Mouse (Mus musculus) gastrocnemius, adult 8-10 months (tissue): Measurements from ENCODE around the gene Nppc. TPM values are rescaled to one million over a fixed set of nuclear protein-coding genes. Genes with fewer than 3 reads are reported as not detected.

Experiments used
- DNase-seq, 2 experiments: peaks; one replicate each; pipeline ENCODE4 v3.0.0; 2022; ENCODE audit warnings: low spot score in 2 of 2
- total RNA-seq, 4 experiments: library from RNA; stranded (reverse); gene quantifications; 2 replicates each; pipeline ENCODE4 v1.2.4; 2022

Nppc gene
- total RNA-seq, result under 1 TPM; 0.38 to 0.92 (median 0.48) TPM

DNA sequence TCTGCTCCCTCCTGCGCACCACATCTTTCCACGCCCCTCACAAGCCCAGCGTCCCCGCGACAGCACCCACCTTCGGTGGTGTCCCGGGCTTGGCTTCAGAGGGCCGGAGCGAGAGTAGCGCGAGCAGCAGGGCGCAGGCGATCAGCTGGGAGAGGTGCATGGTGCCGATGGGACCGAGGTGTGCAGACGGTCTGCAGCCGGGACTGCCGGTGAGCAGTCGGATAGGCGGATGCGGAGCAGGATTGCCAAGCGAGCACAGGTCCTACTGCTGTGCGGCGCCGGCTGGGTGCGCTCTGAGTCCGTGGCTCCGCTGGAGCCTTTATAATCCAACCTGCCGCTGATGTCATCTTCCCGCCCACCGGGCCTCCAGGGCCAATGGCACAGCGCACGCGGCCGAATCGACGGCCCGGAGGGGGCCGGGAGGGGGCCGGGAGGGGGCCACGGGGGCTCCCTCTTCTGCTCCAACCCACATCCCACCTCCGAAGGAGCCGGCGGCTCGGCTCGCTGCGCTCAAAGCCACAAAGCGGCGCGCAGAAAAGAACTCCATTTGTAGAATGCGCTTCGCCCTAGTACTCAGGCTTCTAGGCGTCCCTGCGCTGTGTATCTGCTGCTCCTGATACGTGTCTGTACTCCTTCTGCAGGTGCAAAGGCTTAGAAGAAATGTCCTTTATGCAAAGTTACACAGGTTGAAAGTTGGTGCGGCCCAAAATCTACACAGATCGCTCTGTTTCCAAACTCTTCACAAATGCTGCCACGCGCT is at the start of gene Nppc:
Gene Nppc (minus strand): TSS at position 293 of the 760 bp plus-strand sequence.
- peak; percentile 20 to 56 for DNase-seq

DNA sequence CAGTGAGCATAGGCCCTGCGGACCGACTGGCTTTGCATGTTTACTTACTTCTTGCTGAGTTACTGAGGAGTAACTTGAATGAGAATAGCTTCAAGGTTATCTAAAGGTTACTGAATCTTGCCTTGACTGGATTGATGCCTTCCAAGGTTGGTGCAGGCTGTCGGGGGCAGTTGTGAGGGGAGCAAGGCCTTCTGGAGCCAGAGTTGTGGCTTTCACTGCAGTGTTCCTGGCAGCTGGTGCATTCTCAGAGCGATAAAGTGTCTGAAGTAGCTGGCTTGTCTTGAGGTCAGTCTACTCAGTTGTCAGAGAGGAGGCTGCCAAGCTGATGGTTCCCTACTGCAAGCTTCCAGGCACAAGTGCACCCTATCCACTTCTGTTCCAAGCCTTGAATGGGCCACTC is 49.0 kb upstream of the Nppc start:
- peak in 1 of 2 experiments; percentile 31 for DNase-seq

DNA sequence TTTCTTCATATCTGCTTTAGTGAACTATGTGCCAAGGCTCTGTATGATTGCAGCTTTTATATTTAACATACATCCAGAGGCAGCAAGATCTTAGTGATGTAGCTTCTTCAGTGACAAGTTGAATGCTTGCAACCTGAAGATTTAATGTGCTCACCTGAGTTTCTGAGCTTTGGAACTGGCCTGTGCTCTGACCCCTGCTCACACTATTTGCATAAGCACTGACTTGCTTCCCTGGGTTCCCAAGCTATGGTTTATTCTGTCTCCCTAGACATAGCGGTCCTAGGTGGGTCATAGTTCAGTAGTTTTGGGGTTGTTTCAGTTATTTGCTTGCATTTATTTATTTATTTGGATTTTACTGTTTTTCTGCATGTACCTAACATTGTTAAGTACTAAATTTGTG is 47.8 kb upstream of the Nppc start:
- DNase-seq, result no peak

- DNase-seq, result no peak
These were observed 42.7 kb upstream of the Nppc start for GRCm38 (mm10) chr1:86713054-86713453.

DNA sequence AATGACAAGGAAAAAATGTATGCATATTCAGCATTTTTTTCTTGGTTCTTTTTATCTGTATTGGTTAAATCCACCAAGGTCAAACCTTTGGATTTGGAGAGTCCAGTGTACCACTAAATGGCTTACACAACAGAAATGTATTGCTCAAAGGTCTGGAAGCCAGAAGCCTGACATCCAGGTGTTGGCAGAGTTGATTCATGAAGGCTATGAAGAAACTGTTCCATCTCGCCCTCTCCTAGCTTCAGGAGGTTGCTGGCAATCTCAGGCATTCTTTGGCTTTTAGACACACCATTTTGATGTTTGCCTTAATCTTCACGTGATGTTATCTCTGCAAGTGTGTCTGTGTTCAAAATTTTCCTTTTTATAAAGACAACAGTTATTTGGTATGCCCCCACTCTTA is 41.7 kb upstream of the Nppc start:
- DNase-seq, result no peak

GRCm38 (mm10) chr1:86709546-86709945 is 39.2 kb upstream of the Nppc start:
- DNase-seq, result no peak

- DNase-seq, result no peak
These were observed 35.1 kb upstream of the Nppc start for GRCm38 (mm10) chr1:86705461-86705860.

DNA sequence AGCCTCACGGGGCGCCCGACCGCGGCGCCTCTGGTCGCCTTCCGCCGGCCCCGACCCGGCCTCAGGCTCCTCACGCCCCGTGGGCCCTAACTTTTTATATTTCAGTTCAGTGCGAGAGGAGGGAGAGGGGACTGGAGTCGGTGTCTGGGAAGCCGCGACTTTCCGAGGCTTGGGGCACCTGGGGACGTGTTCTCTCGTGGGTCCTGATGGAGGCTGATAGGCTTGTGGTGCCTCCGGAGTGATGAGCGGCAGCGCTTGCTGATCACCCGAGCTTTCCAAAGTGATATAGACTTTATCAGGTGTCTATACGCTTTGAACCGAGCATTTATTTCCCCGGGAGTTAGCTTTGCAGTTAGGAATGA is 33.6 kb upstream of the Nppc start:
- DNase-seq, result no peak

- peak; percentile 49 to 76 for DNase-seq
These were observed 33.1 kb upstream of the Nppc start, which contains the start of gene Dis3l2 for GRCm38 (mm10) chr1:86703300-86703964. Gene Dis3l2, plus strand, starts transcription at chr1:86703808.

GRCm38 (mm10) chr1:86700367-86700766 is 30.0 kb upstream of the Nppc start:
- no peak for DNase-seq

- DNase-seq, result no peak
These were observed 29.2 kb upstream of the Nppc start for GRCm38 (mm10) chr1:86699346-86700136.

- DNase-seq, result no peak
These were observed 28.4 kb upstream of the Nppc start for GRCm38 (mm10) chr1:86698721-86699120.

DNA sequence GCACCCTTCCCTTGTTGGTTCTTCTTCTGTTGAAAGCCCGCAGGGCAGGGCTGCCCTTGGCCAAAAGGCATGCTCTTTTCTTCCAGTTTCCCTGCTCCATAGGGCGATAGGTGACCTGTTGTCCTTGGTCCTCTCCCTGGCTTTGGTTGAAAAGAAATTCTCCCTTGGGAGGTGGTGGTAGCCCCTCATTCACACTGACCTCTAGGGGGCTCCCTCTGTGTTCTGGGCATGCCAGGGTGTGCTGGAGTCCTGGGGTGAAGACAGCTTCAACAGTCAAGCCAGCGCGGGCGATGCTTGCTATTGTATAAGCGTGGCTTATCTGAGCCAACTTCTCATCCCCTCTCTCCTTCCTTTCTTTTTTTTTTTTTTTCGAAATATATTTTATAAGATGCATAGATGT is 26.6 kb upstream of the Nppc start:
- DNase-seq, result no peak

- no peak for DNase-seq
These were observed 20.7 kb upstream of the Nppc start for GRCm38 (mm10) chr1:86691027-86691426.

DNA sequence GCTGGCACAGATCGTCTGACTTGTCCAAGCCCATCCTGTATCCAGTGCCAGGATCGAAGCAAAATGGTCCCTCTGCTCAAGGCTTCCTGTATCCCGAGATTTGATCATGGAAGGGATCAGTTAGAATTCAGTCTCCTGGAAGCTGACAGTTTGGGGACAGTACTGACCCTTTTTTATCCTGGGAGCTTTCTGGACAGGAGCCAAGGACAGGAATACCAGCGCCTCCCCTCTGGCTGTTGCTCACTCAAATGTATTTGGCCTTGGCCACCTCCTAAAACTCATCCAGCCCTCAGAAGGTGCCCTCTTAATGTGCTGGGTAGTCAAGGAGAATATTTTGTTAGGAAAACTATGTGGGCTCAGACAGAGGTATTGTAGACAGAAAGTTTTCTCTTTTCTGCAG is 16.9 kb upstream of the Nppc start:
- no peak for DNase-seq

DNA sequence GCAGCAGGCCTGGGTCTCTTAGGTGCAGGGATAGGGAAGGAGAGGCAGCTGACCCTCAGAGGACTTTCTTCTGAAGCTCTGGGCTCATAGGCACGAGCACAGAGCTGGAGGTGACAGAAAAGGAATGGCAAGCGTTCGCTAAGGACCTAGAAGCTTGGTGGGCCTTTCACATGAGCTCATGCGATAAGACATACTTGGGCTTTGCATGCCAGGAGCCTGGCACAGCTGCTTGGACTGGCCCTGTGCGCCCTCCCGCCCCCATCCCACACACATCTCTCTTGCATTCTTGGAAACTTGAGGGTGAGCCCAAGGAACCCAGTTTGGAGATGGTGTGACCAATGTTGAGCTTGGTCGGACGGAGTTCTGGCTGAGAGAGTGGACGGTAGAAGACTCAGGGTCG is 8.3 kb upstream of the Nppc start:
- no peak for DNase-seq

DNA sequence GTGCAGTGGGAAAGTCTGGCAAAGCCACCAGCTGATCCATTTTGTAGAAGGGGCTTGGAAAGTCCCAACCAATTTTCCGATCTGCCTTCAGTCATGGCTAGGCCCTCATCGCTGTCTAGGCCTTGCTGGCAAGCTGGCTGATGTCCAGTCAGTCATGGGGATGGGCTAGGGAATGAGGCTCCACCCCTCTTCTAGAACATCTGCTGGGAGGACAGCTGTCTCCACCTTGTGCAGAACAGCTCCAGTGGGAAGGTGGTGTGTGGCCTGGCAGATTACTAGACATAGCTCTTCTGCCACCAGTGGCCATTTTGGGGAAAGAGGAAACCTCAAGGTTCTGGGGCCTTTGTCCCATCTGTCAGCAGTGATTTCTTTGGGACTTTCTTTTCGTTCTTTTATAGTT is 7.3 kb upstream of the Nppc start:
- no peak for DNase-seq

DNA sequence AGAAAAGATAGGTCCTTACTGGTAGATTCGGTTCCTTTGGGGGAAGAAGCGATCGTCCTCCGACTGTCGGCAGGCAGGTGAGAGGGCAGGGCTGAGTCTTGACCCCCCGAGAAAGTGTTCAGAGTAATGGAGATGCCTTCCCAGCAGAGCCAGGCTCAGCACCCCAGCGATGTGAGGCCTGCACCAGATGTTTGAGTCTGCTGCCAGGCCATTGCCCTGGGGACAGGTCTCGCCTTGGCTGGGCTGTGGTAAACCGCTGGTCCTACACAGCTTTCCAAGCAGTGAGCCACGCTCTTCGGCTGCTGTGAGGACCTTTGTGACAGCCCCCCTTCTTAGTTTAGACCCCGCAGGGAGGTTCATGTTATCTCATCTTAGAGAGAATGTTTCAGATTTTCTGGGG is 4.8 kb upstream of the Nppc start:
- DNase-seq, result peak; percentile 61 to 63

DNA sequence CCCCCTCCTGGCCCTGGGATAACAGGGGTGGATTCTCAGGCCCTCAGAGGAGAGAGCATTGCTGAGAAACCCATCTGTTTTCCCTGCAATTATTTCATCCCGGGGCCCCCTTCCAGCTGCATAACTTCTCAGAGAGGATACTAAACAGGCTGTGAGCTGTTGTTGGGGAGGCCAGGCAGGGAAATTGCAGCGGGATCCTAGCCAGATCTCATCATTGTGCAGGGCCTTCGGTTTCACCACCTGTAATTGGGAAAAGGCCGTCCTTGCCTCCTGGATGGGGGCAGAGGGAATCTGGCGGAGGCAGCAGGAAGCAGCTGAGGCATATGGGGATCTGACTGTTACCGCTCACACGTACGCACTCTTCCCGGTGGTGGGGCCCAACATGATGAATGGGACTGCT is 4.0 kb upstream of the Nppc start:
- peak in 1 of 2 experiments; percentile 35 for DNase-seq

DNA sequence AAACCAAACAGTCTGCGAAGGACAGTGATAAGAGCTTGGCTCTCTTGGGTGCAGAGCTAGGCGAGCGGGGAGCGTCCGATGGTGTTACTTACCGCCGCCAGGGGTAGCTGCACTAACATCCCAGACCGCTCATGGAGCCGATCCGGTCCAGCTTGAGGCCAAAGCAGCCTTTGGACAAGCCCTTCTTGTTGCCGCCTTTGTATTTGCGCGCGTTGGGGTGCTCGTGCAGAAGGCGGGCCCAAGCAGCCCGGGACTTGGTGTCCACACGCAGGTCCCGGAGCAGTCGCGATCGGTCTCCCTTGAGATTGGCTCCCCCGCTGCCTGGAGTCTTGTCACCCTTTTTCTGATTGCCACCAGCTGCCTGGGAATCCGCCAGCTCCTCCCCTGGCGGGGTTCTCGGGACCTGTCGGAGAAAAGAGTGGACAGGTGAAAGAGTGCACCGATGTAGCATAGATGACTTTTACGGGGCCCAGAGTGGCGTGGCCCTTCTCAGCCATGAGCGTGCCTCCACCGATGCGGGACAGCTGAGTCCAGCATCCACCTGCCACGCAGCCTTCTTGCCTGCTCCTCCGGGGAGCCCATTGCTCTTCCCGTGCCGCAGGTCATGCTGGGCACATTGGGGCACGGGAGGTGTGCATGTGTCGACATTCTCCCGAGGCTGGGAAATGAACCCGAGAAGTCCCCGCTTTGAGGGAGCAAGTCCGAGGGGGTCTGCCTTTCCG is 658 bp downstream of the Nppc start:
- DNase-seq, result peak; percentile 37 to 59

- no peak for DNase-seq
These were observed 5.3 kb downstream of the Nppc start for GRCm38 (mm10) chr1:86665091-86665490.

DNA sequence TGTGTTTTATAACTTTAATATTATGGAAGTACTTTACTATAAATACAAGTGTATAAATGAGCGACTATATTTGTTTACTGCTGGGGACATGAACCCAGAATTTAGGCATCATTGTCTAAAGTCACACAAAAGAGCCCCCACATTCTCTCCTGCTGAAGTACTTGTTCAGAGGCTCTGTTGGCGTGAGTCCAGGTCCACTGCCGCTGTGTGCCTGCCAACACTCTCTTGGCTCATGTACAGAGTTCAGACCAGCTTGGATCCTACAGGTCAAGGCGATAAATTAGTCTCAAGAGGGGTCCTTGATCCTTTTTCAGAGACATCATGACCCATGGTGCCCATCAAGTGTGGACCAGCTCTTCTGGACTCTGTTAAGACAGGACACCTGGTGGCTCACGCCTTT is 13.3 kb downstream of the Nppc start:
- no peak for DNase-seq
